Mouse (Mus musculus) kidney, adult 2 months (tissue): ENCODE data around the gene Prrt1.

Source experiments
- CTCF ChIP-seq: fragments of 200-500 bp; conservative IDR thresholded peaks from 2 replicates; pipeline ENCODE4 v1.5.1; 2011; ENCODE audit warnings: low read depth, mild to moderate bottlenecking, control low read depth, low read length, moderate library complexity, mixed read lengths; ENCODE audit not compliant: insufficient read depth, insufficient read length
- POLR2A ChIP-seq: fragments of 200-500 bp; IDR thresholded peaks from one replicate; pipeline ENCODE4 v1.6.1; 2011; ENCODE audit warnings: low read depth, low read length, control low read depth

DNA sequence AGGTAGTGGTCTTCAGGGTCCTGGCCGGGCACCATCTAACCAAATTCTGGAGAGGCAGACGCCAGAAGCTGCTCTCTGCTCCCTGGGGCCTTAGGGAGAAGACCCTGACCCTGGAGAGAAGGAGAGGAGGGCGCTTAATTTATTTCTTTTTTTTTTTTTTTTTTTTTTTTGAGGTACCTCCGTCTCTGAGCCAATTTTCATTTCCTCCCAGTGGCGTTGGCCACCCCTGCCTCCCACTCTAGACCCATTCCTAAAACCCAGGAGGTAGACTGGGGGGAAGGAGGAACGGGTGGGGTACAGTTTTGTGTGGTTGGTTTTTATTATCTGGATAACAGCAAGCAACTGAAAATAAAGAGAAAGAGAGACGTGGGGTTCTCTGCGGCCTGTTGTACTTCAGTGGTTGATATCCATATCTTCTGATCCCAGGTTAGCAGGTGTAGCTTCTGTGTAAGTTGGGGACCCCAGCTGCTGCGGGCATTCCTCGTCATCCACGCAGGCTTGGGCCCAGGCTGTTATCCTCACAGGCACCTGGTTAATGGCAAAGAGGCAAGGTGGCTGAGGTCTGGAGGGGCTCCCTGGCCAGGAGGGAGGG lies 16.2 kb upstream of the Prrt1 start:
- TF ChIP-seq CTCF = no peak
- no peak for TF ChIP-seq POLR2A
